Mouse (Mus musculus) myocyte (in vitro differentiated cells): Measurements from ENCODE around the gene Casp3. TPM values are rescaled to one million over a fixed set of nuclear protein-coding genes. Genes with fewer than 3 reads are reported as not detected.
A peak's percentile ranks its signal among the peaks of the same experiment; 100 is the strongest.

ENCODE experiments used
- H3K27me3 ChIP-seq: one replicate; pipeline ENCODE4 v1.6.1; 2011; ENCODE audit not compliant: control insufficient read depth, insufficient read depth, insufficient read length
- H3K36me3 ChIP-seq: one replicate; pipeline ENCODE4 v1.6.1; 2011; ENCODE audit not compliant: control insufficient read depth, insufficient read depth
- H3K4me2 ChIP-seq: one replicate; pipeline ENCODE4 v1.6.1; 2011; ENCODE audit warnings: low read depth, control low read depth
- H3K4me3 ChIP-seq: one replicate; pipeline ENCODE4 v1.5.1; 2011; ENCODE audit warnings: mild to moderate bottlenecking, control low read depth, moderate library complexity
- H3K79me2 ChIP-seq: one replicate; pipeline ENCODE4 v1.6.1; 2011; ENCODE audit not compliant: control insufficient read depth, insufficient read depth
- H3ac ChIP-seq: one replicate; pipeline ENCODE4 v1.6.1; 2011; ENCODE audit not compliant: control insufficient read depth, insufficient read length
- CEBPB ChIP-seq: IDR thresholded peaks from 2 replicates; pipeline ENCODE4 v1.6.1; 2011; ENCODE audit warnings: mild to moderate bottlenecking, moderate library complexity; ENCODE audit not compliant: poor library complexity, insufficient read depth, severe bottlenecking
- E2F4 ChIP-seq: IDR thresholded peaks from one replicate; pipeline ENCODE4 v1.6.1; 2011; ENCODE audit warnings: mild to moderate bottlenecking, control low read depth, moderate library complexity; ENCODE audit not compliant: insufficient read depth
- MAX ChIP-seq: IDR thresholded peaks from one replicate; pipeline ENCODE4 v1.6.1; 2011; ENCODE audit warnings: low read depth, mild to moderate bottlenecking, control low read depth
- MYOD1 ChIP-seq, 3 experiments: IDR thresholded peaks; one replicate each; pipeline ENCODE4 v1.6.1; 2011; ENCODE audit warnings: control low read depth in 2 of 3, low read depth in 2 of 3, mild to moderate bottlenecking in 2 of 3, moderate library complexity in 1 of 3; ENCODE audit not compliant: insufficient read length in 2 of 3, control insufficient read depth in 1 of 3
- MYOG ChIP-seq, 3 experiments: IDR thresholded peaks; one replicate each; pipeline ENCODE4 v1.6.1; 2011; ENCODE audit warnings: control low read depth in 2 of 3, low read depth in 2 of 3, mild to moderate bottlenecking in 2 of 3; ENCODE audit not compliant: insufficient read length in 2 of 3, control insufficient read depth in 1 of 3, insufficient read depth in 1 of 3
- POLR2A ChIP-seq: IDR thresholded peaks from one replicate; pipeline ENCODE4 v1.6.1; 2011; ENCODE audit warnings: low read depth, mild to moderate bottlenecking, control low read depth, moderate library complexity; ENCODE audit not compliant: insufficient read length
- POLR2AphosphoS2 ChIP-seq: IDR thresholded peaks from one replicate; pipeline ENCODE4 v1.6.1; 2011; ENCODE audit warnings: low read depth, control low read depth; ENCODE audit not compliant: insufficient read length
- REST ChIP-seq: IDR thresholded peaks from one replicate; pipeline ENCODE4 v1.6.1; 2011; ENCODE audit warnings: mild to moderate bottlenecking, control low read depth, moderate library complexity; ENCODE audit not compliant: insufficient read depth, insufficient read length
- SRF ChIP-seq: IDR thresholded peaks from one replicate; pipeline ENCODE4 v1.6.1; 2011; ENCODE audit warnings: low read depth; ENCODE audit not compliant: control insufficient read depth, insufficient read length
- TCF12 ChIP-seq: IDR thresholded peaks from one replicate; pipeline ENCODE4 v1.6.1; 2011; ENCODE audit warnings: mild to moderate bottlenecking, control low read depth; ENCODE audit not compliant: poor library complexity, insufficient read depth, severe bottlenecking
- TCF3 ChIP-seq: IDR thresholded peaks from one replicate; pipeline ENCODE4 v1.6.1; 2011; ENCODE audit warnings: low read depth, control low read depth; ENCODE audit not compliant: insufficient read length
- USF1 ChIP-seq: IDR thresholded peaks from one replicate; pipeline ENCODE4 v1.6.1; 2011; ENCODE audit warnings: low read depth, mild to moderate bottlenecking, control low read depth, moderate library complexity
- polyA plus RNA-seq: library from polyadenylated mRNA; unstranded; fragments of >200 nt; fragmentation: generic; extraction: Trizol; gene quantifications from one replicate; pipeline ENCODE4 v1.2.1, GENCODE M21; 2012; ENCODE audit warnings: missing spikeins

Gene Casp3
- polyA plus RNA-seq, 1 experiment = 24.9 TPM

GRCm38 (mm10) chr8:46612913-46613312 lies 4.2 kb upstream of the Casp3 start:
- peaks cover 2% of the 10 kb centered on the region for H3K79me2 ChIP-seq
- no peak overlapping the region for H3K4me3 ChIP-seq

GRCm38 (mm10) chr8:46613377-46613776 lies 3.7 kb upstream of the Casp3 start:
- no peak overlapping the region for H3ac ChIP-seq
- peak overlapping the region; percentile 79 for H3K4me2 ChIP-seq
- TF ChIP-seq SRF (peak; percentile 40), MAX (no peak), CEBPB (0 out of 2 replicates have a peak, but pooled peaks have one; percentile 52), E2F4 (no peak), TCF12 (peak; percentile 10), POLR2A (peak; percentile 52), USF1 (no peak), MYOG (IDR thresholded peaks at IDR 0.05; ENCODE audit: control insufficient read depth in 1 of 3, insufficient read depth in 1 of 3, insufficient read length in 2 of 3, low read depth in 2 of 3) (peak; percentile 41 to 85 (median 52)), TCF3 (peak; percentile 36), REST (no peak), MYOD1 (IDR thresholded peaks at IDR 0.05; ENCODE audit: control insufficient read depth in 1 of 3, insufficient read length in 2 of 3, low read depth in 2 of 3) (peak; percentile 55 to 95 (median 93)), POLR2AphosphoS2 (peak; percentile 15)
- no peaks in the 10 kb centered on the region for H3K36me3 ChIP-seq
- no peaks in the 10 kb centered on the region for H3K27me3 ChIP-seq
- peaks cover 6% of the 10 kb centered on the region for H3K79me2 ChIP-seq
- no peak overlapping the region for H3K4me3 ChIP-seq

More at GRCm38 (mm10) chr8:46612913-46613312, 4.2 kb upstream of the Casp3 start:
- no peaks in the 10 kb centered on the region for H3K27me3 ChIP-seq
- no peaks in the 10 kb centered on the region for H3K36me3 ChIP-seq
- no peak overlapping the region for H3ac ChIP-seq
- TF ChIP-seq MYOD1 (IDR thresholded peaks at IDR 0.05; ENCODE audit: control insufficient read depth in 1 of 3, insufficient read length in 2 of 3, low read depth in 2 of 3) (peak in 2 of 3 experiments; percentile 59 to 73), TCF12 (peak; percentile 61), MYOG (IDR thresholded peaks at IDR 0.05; ENCODE audit: control insufficient read depth in 1 of 3, insufficient read depth in 1 of 3, insufficient read length in 2 of 3, low read depth in 2 of 3) (peak in 2 of 3 experiments; percentile 29 to 70), REST (no peak)
- H3K4me2 ChIP-seq = peak overlapping the region; percentile 79

- no peak for TF ChIP-seq CEBPB
- TF ChIP-seq POLR2A = no peak
- no peak for TF ChIP-seq E2F4
- TF ChIP-seq REST = no peak
- TF ChIP-seq USF1 = no peak
- TF ChIP-seq MYOD1 (IDR thresholded peaks at IDR 0.05; ENCODE audit: control insufficient read depth in 1 of 3, insufficient read length in 2 of 3, low read depth in 2 of 3) = no peak
- no peak for TF ChIP-seq TCF3
- no peak for TF ChIP-seq SRF
- no peak for TF ChIP-seq MAX
- no peak for TF ChIP-seq TCF12
- TF ChIP-seq POLR2AphosphoS2 = no peak
- no peak for TF ChIP-seq MYOG (IDR thresholded peaks at IDR 0.05; ENCODE audit: control insufficient read depth in 1 of 3, insufficient read depth in 1 of 3, insufficient read length in 2 of 3, low read depth in 2 of 3)
- Histone ChIP-seq H3K79me2 (peaks cover 32% of the 10 kb centered on the region), H3K4me2 (peak overlapping the region; percentile 68), H3K4me3 (peak overlapping the region; percentile 81), H3K36me3 (no peaks in the 10 kb centered on the region), H3ac (no peak overlapping the region), H3K27me3 (no peaks in the 10 kb centered on the region)
These were observed 1.2 kb upstream of the Casp3 start for GRCm38 (mm10) chr8:46615936-46616335.

GRCm38 (mm10) chr8:46617690-46618620 lies 864 bp downstream of the Casp3 start:
- Histone ChIP-seq H3K27me3 (no peaks in the 10 kb centered on the region), H3K4me2 (peak overlapping the region; percentile 90), H3ac (peak overlapping the region; percentile 11), H3K36me3 (no peaks in the 10 kb centered on the region), H3K79me2 (peaks cover 50% of the 10 kb centered on the region), H3K4me3 (peak overlapping the region; percentile 81)
- TF ChIP-seq CEBPB = no peak
- no peak for TF ChIP-seq MYOD1 (IDR thresholded peaks at IDR 0.05; ENCODE audit: control insufficient read depth in 1 of 3, insufficient read length in 2 of 3, low read depth in 2 of 3)
- TF ChIP-seq SRF = no peak
- no peak for TF ChIP-seq USF1
- no peak for TF ChIP-seq E2F4
- TF ChIP-seq MAX = no peak
- no peak for TF ChIP-seq TCF3
- no peak for TF ChIP-seq POLR2A
- no peak for TF ChIP-seq POLR2AphosphoS2
- no peak for TF ChIP-seq TCF12
- TF ChIP-seq MYOG (IDR thresholded peaks at IDR 0.05; ENCODE audit: control insufficient read depth in 1 of 3, insufficient read depth in 1 of 3, insufficient read length in 2 of 3, low read depth in 2 of 3) = no peak
- no peak for TF ChIP-seq REST
